Mouse (Mus musculus) cerebellum, postnatal 4 days (tissue): ENCODE data around the gene Cage1.
A peak's percentile ranks its signal among the peaks of the same experiment; 100 is the strongest.

Experiments
- DNase-seq, 2 experiments: peaks; one replicate each; pipeline ENCODE4 v3.0.0; 2022; ENCODE audit warnings: low spot score in 2 of 2, mixed read lengths in 1 of 2

Cage1 gene

GRCm38 (mm10) chr13:37966256-37967051, 70.4 kb downstream of the Cage1 start:
- DNase-seq: no peak

- no peak for DNase-seq
Observed at GRCm38 (mm10) chr13:37965126-37965914, 71.5 kb downstream of the Cage1 start.

- DNase-seq: no peak
Observed at GRCm38 (mm10) chr13:37964128-37965087, 72.5 kb downstream of the Cage1 start.

GRCm38 (mm10) chr13:37963354-37964007, 73.4 kb downstream of the Cage1 start:
- peak in 1 of 2 experiments; percentile 78 for DNase-seq

- DNase-seq: no peak
Observed at GRCm38 (mm10) chr13:37962541-37962940, 74.3 kb downstream of the Cage1 start.

GRCm38 (mm10) chr13:37959936-37960335, 76.9 kb downstream of the Cage1 start:
- no peak for DNase-seq

GRCm38 (mm10) chr13:37959239-37959907, 77.5 kb downstream of the Cage1 start:
- DNase-seq: no peak

GRCm38 (mm10) chr13:37958498-37959238, 78.2 kb downstream of the Cage1 start:
- no peak for DNase-seq
